Mouse (Mus musculus) Patski (cell line): Measurements from ENCODE around the gene Tbx21. TPM values are rescaled to one million over a fixed set of nuclear protein-coding genes. Genes with fewer than 3 reads are reported as not detected.

ENCODE experiments used
- ATAC-seq: fragments of 100-300 bp; one replicate; pipeline ENCODE4 v1.8.0; 2021
- CTCF ChIA-PET: fragments of 350-600 bp; sonication (Branson Sonifier 250); formaldehyde crosslinking; loops from one replicate; lab custom pipeline; 2022; ENCODE audit warnings: inconsistent platforms; lab: Charles Lee
- POLR2A ChIA-PET: fragments of 350-600 bp; sonication (Branson Sonifier 250); formaldehyde crosslinking; loops from one replicate; lab custom pipeline; 2022; ENCODE audit warnings: antibody characterized with exemption, inconsistent platforms; lab: Charles Lee
- DNase-seq: peaks from one replicate; pipeline ENCODE4 v3.0.0-alpha.2; 2011; ENCODE audit warnings: low read depth, low spot score
- H3K27me3 ChIP-seq: fragments of 371-371 bp; one replicate; pipeline ENCODE4 v1.5.1; 2021
- CTCF ChIP-seq: fragments of 100-300 bp; IDR thresholded peaks from one replicate; pipeline ENCODE4 v1.5.1; 2021
- in situ Hi-C: fragments of 300-500 bp; cut with MboI; formaldehyde crosslinking; loops from 3 replicates; pipeline ENCODE4 v1.11.1; 2018; ENCODE audit warnings: low pct_unique_long_range_greater_than_20kb, mixed read lengths
- polyA plus RNA-seq: library from polyadenylated mRNA; unstranded; gene quantifications from one replicate; pipeline ENCODE4 v1.2.3, GENCODE M21; 2021

Tbx21 gene
- not detected for polyA plus RNA-seq

DNA sequence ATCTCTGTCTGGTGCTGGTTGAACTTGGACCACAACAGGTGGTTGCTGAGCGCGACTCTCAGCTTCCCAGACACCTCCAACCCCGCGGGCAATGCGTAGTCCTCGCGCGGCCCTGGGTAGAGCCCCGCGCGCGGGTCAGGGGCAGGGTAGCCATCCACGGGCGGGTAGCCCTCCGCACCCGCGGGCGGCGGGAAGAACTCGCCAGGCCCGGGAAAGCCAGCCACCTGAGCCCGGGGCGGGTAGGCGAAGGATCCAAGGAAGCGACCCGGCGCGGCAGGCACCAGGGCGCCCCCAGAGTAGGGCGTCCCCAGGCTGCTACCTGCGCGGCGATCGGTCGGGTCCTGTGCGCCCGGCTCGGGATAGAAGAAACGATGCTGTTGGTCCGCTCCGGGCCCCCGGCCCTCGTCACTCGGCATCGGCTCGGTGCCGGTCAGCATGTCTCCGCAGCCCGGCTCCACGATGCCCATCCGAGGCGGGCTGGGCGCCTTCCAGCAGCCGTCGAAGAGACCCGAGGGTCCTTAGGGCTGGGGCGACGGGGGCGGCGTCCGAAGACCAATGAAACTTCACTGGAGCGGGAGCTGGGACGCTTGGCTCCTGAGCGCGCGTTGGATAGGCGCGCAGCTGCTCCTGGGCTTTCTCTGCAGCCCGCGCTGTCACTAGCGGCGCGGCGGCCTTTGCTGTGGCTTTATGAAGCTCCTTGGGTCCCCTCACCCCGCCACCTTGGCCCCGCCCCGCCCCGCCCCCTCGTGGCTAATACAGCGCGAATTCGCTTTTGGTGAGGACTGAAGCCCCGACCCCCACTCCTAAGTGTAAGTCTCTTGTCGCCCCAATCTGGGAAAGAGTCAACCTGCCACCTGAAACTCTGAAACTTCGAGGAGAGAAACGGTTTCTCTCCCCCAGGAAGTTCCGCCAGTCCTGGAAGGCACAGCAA is at the start of gene Tbx21:
Tbx21 (minus strand) TSS at position 661 of the 931 bp plus-strand sequence.
- DNase-seq, result no peak
- in situ Hi-C loops, result no loop called here
- ChIA-PET CTCF (no interaction called here), POLR2A (no interaction called here)
- TF ChIP-seq CTCF, result no peak
- no peak for ATAC-seq
- peaks cover 51% of the 10 kb centered on the region for H3K27me3 ChIP-seq

DNA sequence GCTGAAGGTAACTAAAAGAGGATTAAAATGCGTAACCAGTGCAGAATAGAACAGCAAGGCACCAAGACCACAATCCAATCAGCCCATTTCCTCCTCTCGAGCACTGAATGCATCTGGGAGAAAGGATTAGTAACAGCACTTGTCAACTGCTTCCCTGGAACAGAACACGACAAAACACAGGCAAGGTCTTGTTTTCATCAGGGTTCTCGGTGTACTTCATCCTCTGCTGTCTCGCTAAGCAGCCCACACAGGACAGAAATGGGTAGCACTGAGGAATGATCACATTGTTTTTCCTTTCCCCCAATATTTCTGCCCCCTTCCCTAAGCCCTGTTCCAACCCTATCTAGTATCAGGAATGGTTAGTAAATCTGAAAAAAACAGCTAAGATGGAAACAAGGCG is 45.2 kb upstream of the Tbx21 start:
- POLR2A ChIA-PET, result no interaction called here
- in situ Hi-C loops, result no loop called here
- no peak for ATAC-seq

DNA sequence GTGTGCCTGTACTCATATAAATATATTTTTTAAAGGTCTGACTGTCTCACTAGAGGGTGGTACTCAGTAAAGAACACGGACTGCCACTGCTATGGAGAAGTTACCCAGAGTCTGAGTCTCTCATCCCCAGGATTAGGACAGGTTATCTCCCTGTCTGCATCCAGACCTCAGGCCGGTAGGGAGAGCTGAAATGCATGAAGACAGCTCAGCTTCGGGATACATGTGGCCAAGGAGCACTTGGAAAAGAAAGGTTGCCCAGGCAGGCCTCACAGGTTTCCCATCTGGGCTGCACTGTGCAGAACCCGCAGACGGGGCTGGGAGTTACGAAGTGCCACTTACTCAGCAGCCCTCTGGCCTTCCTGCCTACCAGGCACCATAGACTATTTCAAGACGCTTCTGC is 41.9 kb upstream of the Tbx21 start:
- CTCF ChIA-PET, result interaction anchor here (1.6 to 1.7 kb wide), 3 partner anchors 10 to 20 kb away, joined by 3 to 6 read pairs (median 4); no protein-coding TSS in a partner anchor
- no peak for TF ChIP-seq CTCF
- DNase-seq (no peak), ATAC-seq (no peak)
- POLR2A ChIA-PET, result no interaction called here
- in situ Hi-C loops, result no loop called here
- H3K27me3 ChIP-seq, result no peaks in the 10 kb centered on the region

More for the DNA sequence above, 45.2 kb upstream of the Tbx21 start:
- DNase-seq, result no peak
- CTCF ChIA-PET, result no interaction called here
- no peaks in the 10 kb centered on the region for H3K27me3 ChIP-seq
- TF ChIP-seq CTCF, result no peak

DNA sequence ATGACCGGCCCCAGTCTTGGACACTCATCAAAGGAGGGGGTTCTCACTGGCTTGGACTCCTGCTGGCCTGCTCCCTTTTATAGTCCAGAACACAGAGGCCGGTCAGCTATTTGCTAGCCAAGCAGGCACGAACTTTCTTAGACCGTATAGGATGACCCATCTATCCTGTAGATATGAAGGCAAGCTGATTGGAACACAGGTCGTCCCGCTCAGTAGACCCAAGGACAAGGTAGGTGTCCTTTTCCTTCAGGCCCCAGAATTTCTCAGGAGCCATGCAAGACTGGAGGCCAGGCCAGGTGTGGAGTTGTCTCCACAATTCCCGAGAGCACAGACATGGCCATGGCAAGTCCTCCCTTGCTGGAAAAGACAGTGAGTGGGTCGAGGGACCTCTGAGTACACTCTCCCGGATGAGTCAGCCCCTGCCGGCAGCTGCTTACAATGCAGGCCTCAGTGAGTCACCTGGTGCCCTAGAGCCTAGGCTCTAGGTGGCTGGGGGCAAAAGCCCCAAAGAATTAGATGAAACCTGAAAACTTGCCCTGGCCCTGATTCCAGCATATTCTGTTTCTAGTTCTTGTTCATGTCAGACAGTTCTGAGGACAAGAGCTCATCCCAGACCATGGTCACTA is 37.6 kb upstream of the Tbx21 start:
- DNase-seq, result no peak

DNA sequence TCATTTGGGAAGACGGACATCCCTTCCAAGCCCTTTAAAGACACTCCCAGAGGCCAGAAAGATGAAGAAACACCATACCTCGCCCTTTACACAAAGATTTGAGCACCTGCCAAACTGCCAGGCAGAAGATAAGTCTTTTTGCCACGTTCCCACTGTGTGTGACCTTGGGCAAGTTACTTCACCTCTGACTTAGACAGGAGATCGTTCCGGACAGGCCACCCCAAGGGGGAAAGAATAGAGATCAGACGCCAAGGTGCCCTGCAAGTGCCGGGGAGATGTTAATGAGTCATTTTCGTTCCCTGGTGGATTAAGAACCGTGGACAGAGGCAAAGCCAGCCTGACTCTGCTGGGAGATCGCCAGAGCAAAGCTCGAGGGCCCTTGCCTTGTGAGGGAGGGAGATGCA is 36.9 kb upstream of the Tbx21 start:
- TF ChIP-seq CTCF, result no peak
- CTCF ChIA-PET, result interaction anchor here (0.9 to 1.4 kb wide), 4 partner anchors 9 to 29 kb away, joined by 3 read pairs; no protein-coding TSS in a partner anchor
- peaks cover 19% of the 10 kb centered on the region for H3K27me3 ChIP-seq
- POLR2A ChIA-PET, result no interaction called here
- in situ Hi-C loops, result no loop called here
- ATAC-seq, result peak; percentile 32
- DNase-seq, result peak; percentile 53

More for the DNA sequence above, 37.6 kb upstream of the Tbx21 start:
- POLR2A ChIA-PET, result interaction anchor here (0.8 kb wide), 1 partner anchor 9 kb away, joined by 3 read pairs; no protein-coding TSS in a partner anchor
- ATAC-seq, result no peak
- in situ Hi-C loops, result no loop called here
- CTCF ChIA-PET, result interaction anchor here (0.9 to 1.4 kb wide), 4 partner anchors 10 to 29 kb away, joined by 3 read pairs; no protein-coding TSS in a partner anchor
- peaks cover 11% of the 10 kb centered on the region for H3K27me3 ChIP-seq
- no peak for TF ChIP-seq CTCF

DNA sequence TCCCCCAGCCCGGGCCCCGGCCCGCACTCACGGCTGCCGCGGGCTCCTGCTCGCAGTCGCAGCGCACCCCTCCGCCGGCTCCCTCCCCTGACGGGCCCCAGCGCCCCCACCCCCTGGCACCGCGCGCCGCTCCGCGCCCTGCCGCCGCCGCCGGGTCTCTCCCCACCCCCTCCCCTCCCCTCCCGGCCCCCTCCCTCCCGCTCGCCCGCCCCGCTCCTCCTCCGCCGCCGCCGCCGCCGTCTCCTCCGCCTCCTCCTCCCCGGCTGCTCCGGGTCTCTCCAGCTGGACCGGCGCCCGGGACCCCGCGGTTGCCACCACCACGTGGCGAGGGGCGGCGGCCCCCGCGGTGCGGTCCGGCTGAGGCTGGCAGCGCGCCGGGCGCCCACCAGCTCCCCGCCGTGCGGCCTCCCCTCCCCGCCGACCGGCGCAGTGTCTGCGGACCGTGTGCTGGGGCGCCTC is 36.2 kb upstream of the Tbx21 start, which contains the start of gene Tbkbp1:
Tbkbp1 (minus strand) TSS at position 153 of the 459 bp plus-strand sequence.
- CTCF ChIA-PET, result no interaction called here
- no peak for ATAC-seq
- in situ Hi-C loops, result no loop called here
- no peak for DNase-seq
- POLR2A ChIA-PET, result no interaction called here
- H3K27me3 ChIP-seq, result peaks cover 20% of the 10 kb centered on the region
- TF ChIP-seq CTCF, result no peak

DNA sequence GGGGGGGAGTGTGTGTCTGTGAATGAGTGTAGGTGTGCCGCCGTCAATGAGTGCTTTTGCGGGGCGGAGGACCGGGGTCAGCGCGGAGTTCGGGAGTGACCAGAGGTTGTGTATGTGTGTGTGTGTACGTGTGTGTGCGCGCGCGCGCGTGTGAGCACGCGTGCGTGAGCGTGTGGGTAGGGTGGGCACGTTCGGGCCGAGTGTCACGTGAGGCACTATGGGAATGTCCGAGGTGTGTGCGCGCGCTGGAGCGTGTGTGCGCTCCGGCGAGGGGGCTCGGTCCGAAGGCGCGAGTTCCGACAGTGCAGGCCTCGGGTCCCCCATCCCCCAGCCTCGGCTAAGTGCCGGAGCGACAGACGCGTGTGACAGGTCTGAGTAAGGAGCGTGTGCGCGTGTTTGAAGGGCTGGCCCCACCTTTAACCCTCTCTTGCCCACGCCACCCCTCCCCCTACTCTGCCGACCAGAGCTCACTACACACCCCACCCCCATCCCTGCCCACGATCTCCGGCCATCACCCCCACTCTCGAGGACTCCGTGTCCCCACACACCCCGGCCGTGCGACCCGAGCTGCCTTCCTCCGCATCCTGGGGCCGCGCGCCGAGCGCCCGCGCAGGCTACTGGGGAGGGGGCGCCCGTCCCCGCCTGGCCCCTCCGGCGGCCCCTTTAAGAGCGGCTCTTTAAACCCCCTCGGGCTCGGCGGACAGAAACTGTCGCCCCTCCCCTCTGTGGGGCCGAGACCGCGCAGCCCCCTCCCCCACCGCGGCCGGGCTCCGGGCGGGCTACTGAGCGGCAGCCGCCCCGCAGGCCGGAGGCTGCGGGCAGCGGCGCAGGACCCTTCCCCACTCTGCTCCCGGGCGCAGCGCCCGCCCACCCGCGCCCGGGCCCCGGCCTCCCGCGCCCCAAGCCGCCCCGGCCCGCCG is 35.5 kb upstream of the Tbx21 start:
- DNase-seq, result no peak
- CTCF ChIA-PET, result no interaction called here
- in situ Hi-C loops, result no loop called here
- TF ChIP-seq CTCF, result no peak
- peaks cover 20% of the 10 kb centered on the region for H3K27me3 ChIP-seq
- POLR2A ChIA-PET, result no interaction called here
- ATAC-seq, result no peak

DNA sequence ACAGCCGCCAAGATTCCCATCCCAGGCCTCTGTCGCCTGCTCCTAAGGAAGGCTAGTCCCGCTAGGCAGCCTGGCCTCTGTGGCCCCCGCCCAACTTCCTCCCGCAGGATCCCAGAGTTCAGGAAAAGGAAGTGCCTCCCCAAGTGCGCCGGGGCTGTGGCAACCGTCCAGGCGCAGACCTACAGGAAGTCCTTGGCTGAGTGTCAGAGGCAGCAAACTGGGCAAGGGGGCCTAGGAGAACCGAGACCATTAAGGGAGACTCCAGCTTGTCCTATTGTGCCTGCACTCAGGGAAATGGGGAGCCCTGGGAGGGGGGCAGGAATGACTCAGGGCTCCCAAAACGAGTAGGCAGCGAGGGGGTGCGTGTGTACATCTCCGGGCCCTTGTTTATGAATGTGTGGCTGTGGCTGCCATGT is 34.9 kb upstream of the Tbx21 start:
- POLR2A ChIA-PET, result no interaction called here
- DNase-seq (no peak), ATAC-seq (no peak)
- peaks cover 20% of the 10 kb centered on the region for H3K27me3 ChIP-seq
- TF ChIP-seq CTCF, result no peak
- CTCF ChIA-PET, result no interaction called here
- in situ Hi-C loops, result loop anchor here (5.0 kb wide), 2 partner anchors 48 to 78 kb away; no protein-coding TSS in a partner anchor

DNA sequence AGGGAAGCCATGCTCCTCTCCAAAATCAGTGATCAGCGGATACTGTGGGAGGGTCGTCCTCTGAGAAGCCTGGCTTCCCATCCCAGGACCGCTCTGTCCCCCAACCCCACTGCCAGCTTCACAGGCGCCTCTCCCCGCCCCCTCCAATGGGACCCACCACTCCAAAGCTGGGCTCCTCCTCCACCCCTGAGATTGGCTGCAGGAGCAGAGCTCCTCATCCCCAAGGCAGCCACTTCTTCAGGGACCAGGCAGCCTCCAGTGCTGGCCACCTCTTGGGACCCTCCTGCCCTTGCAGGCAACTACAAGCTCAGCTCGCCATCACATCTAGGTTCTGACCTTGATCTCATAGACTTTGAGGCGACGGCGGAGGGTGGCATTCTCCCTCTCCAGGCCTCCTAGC is 33.9 kb upstream of the Tbx21 start:
- no peak for TF ChIP-seq CTCF
- ChIA-PET POLR2A (no interaction called here), CTCF (interaction anchor here (1.6 kb wide), 1 partner anchor 76 kb away, joined by 4 read pairs; no protein-coding TSS in a partner anchor)
- in situ Hi-C loops, result loop anchor here (5.0 kb wide), 2 partner anchors 47 to 77 kb away; no protein-coding TSS in a partner anchor
- DNase-seq, result no peak
- ATAC-seq, result no peak
- H3K27me3 ChIP-seq, result peaks cover 20% of the 10 kb centered on the region
